Mouse (Mus musculus): ENCODE data around the gene Mfsd9. TPM values are rescaled to one million over a fixed set of nuclear protein-coding genes. Genes with fewer than 3 reads are reported as not detected.
"Not testable (repeated sequence)": the region's sequence is repeated elsewhere in the genome, so short reads cannot be mapped to it uniquely, and the experiment has no call there.

Mfsd9 gene
- polyA plus RNA-seq, 1 experiment from 2014 or later, result 0.99 TPM

GRCm38 (mm10) chr1:40740739-40741138 is 49.7 kb downstream of the Mfsd9 start:
- no peaks in the 10 kb centered on the region for H3K4me1 ChIP-seq
- H3K4me3 ChIP-seq, result no peak overlapping the region
- no peaks in the 10 kb centered on the region for H3K36me3 ChIP-seq
- 68% methylated on average over 2 of the region's 2 CpGs for WGBS (ENCODE audit: insufficient replicate concordance)
- H3K27ac ChIP-seq, result no peak overlapping the region
- H3K9ac ChIP-seq, result no peak overlapping the region
- no peaks in the 10 kb centered on the region for H3K27me3 ChIP-seq (replicated peaks)
- ATAC-seq, result no peak
- H3K4me2 ChIP-seq, result no peak overlapping the region
- no peaks in the 10 kb centered on the region for H3K9me3 ChIP-seq (replicated peaks)

GRCm38 (mm10) chr1:40738246-40738645 is 52.2 kb downstream of the Mfsd9 start:
- WGBS (ENCODE audit: insufficient replicate concordance), result 77% methylated on average over 9 of the region's 9 CpGs
- not testable (repeated sequence) for H3K4me2 ChIP-seq; ATAC-seq; H3K9ac ChIP-seq; H3K27ac ChIP-seq; H3K4me1 ChIP-seq; H3K4me3 ChIP-seq; H3K27me3 ChIP-seq (replicated peaks); H3K9me3 ChIP-seq (replicated peaks); H3K36me3 ChIP-seq

- Histone ChIP-seq H3K9ac (no peak overlapping the region), H3K4me1 (no peaks in the 10 kb centered on the region), H3K27me3 (replicated peaks) (no peaks in the 10 kb centered on the region), H3K36me3 (no peaks in the 10 kb centered on the region), H3K27ac (no peak overlapping the region), H3K9me3 (replicated peaks) (no peaks in the 10 kb centered on the region), H3K4me2 (no peak overlapping the region), H3K4me3 (no peak overlapping the region)
- ATAC-seq, result no peak
- WGBS (ENCODE audit: insufficient replicate concordance), result 66% methylated on average over 8 of the region's 8 CpGs
Observed at GRCm38 (mm10) chr1:40737671-40738070, 52.8 kb downstream of the Mfsd9 start.

- Histone ChIP-seq H3K27ac (no peak overlapping the region), H3K36me3 (no peaks in the 10 kb centered on the region), H3K4me2 (no peak overlapping the region), H3K4me1 (no peaks in the 10 kb centered on the region), H3K4me3 (no peak overlapping the region), H3K27me3 (replicated peaks) (no peaks in the 10 kb centered on the region), H3K9ac (no peak overlapping the region), H3K9me3 (replicated peaks) (no peaks in the 10 kb centered on the region)
- WGBS (ENCODE audit: insufficient replicate concordance), result 78% methylated on average over 1 of the region's 1 CpGs
- no peak for ATAC-seq
Observed at GRCm38 (mm10) chr1:40728636-40729035, 61.9 kb downstream of the Mfsd9 start.

- no peak for ATAC-seq
- H3K4me1 ChIP-seq, result no peaks in the 10 kb centered on the region
- H3K27me3 ChIP-seq (replicated peaks), result no peaks in the 10 kb centered on the region
- WGBS (ENCODE audit: insufficient replicate concordance), result 66% methylated on average over 7 of the region's 7 CpGs
- H3K4me3 ChIP-seq, result no peak overlapping the region
- no peak overlapping the region for H3K27ac ChIP-seq
- H3K9me3 ChIP-seq (replicated peaks), result no peaks in the 10 kb centered on the region
- no peaks in the 10 kb centered on the region for H3K36me3 ChIP-seq
- no peak overlapping the region for H3K9ac ChIP-seq
- no peak overlapping the region for H3K4me2 ChIP-seq
Observed at GRCm38 (mm10) chr1:40727404-40727803, 63.1 kb downstream of the Mfsd9 start.

GRCm38 (mm10) chr1:40726051-40726450 is 64.4 kb downstream of the Mfsd9 start:
- H3K27ac ChIP-seq, result no peak overlapping the region
- no peaks in the 10 kb centered on the region for H3K36me3 ChIP-seq
- H3K9me3 ChIP-seq (replicated peaks), result no peaks in the 10 kb centered on the region
- no peak for ATAC-seq
- H3K4me1 ChIP-seq, result no peaks in the 10 kb centered on the region
- WGBS (ENCODE audit: insufficient replicate concordance), result 80% methylated on average over 10 of the region's 10 CpGs
- H3K4me3 ChIP-seq, result no peak overlapping the region
- H3K4me2 ChIP-seq, result no peak overlapping the region
- no peak overlapping the region for H3K9ac ChIP-seq
- H3K27me3 ChIP-seq (replicated peaks), result no peaks in the 10 kb centered on the region

Other genes starting within 250 kb of the Mfsd9 start
- not detected in 2 replicates for gene Slc9a4, start 210.6 kb downstream of the Mfsd9 start, polyA plus RNA-seq (2016; fragmentation: Nextera tagmentation; extraction: Ambion mirVana)
- not detected in 2 replicates for gene Slc9a2, start 110.1 kb downstream of the Mfsd9 start, polyA plus RNA-seq (2016; fragmentation: Nextera tagmentation; extraction: Ambion mirVana)
- gene Tmem182, start 14.9 kb upstream of the Mfsd9 start, polyA plus RNA-seq (2016; fragmentation: Nextera tagmentation; extraction: Ambion mirVana), result not detected in 2 replicates